In genomic region chr4:142880323-142880759, GRCm38 (mm10) we compare ENCODE assay signal across 8 mouse cellular contexts.
DNase-seq lines count a peak whose midpoint lies in the region; ATAC-seq and TF ChIP-seq lines count a peak whose summit lies in the region.

No protein-coding gene starts in this region.

- no peaks in the 10 kb centered on the region for H3K9me3 ChIP-seq in hindbrain, embryonic 13.5 days
- no peaks in the 10 kb centered on the region for H3K9me3 ChIP-seq in lung, postnatal 0 days (ENCODE audit: low read length)

- no peaks in the 10 kb centered on the region for H3K27me3 ChIP-seq in cerebellum, adult 2 months (ENCODE audit: control insufficient read depth, insufficient read depth, low read length)
- H3K27me3 ChIP-seq in hindbrain, embryonic 13.5 days: peaks cover 3% of the 10 kb centered on the region; the same call in 1 of the 2 replicates
- no peaks in the 10 kb centered on the region for H3K27me3 ChIP-seq in lung, postnatal 0 days (replicated peaks; ENCODE audit: insufficient read depth, low read length)

- TF ChIP-seq POLR2A in cerebellum, adult 2 months (IDR thresholded peaks at IDR 0.05; ENCODE audit: borderline replicate concordance, insufficient read depth, low read length): no peak

- DNase-seq in Muller cell, postnatal 12 days (ENCODE audit: inconsistent ontology term): peak; percentile 56
- DNase-seq in cerebellum, adult 2 months: peak; percentile 80 to 88
- DNase-seq in forelimb bud, embryonic 11.5 days (ENCODE audit: low read depth, low spot score): peak; percentile 73
- peak; percentile 45 for DNase-seq in layer of hippocampus, adult 9-10 months (ENCODE audit: low spot score)
- DNase-seq in lung, postnatal 0 days (ENCODE audit: low spot score): peak; percentile 74
- DNase-seq in retina, embryonic 14.5 days (ENCODE audit: low spot score): peak; percentile 87

- ATAC-seq in hindbrain, embryonic 13.5 days (ENCODE audit: low FRiP score): peak; percentile 74; the same call in 1 of the 2 replicates
- ATAC-seq in lung, postnatal 0 days: peak; percentile 46
- ATAC-seq in CD4-positive, CD25-positive, alpha-beta regulatory T cell, adult 4 months: no peak

- TF ChIP-seq CTCF in cerebellum, adult 2 months (IDR thresholded peaks at IDR 0.05; ENCODE audit: borderline replicate concordance, insufficient read depth, low read depth, low read length): peak; percentile 96
- TF ChIP-seq CTCF in lung, postnatal 0 days (IDR thresholded peaks at IDR 0.05): peak; percentile 81

- TF ChIP-seq EP300 in lung, postnatal 0 days (IDR thresholded peaks at IDR 0.05): no peak

- no peak overlapping the region for H3K4me2 ChIP-seq in hindbrain, embryonic 13.5 days
- no peak overlapping the region for H3K4me2 ChIP-seq in lung, postnatal 0 days (replicated peaks; ENCODE audit: low read depth, low read length)

- no peak overlapping the region for H3K9ac ChIP-seq in hindbrain, embryonic 13.5 days
- H3K9ac ChIP-seq in lung, postnatal 0 days (replicated peaks; ENCODE audit: low read depth): no peak overlapping the region

- WGBS in cerebellum, adult 2 months: 4% methylated on average over 2 of the region's 2 CpGs
- 4% methylated on average over 2 of the region's 2 CpGs for WGBS in hindbrain, embryonic 13.5 days
- 35% methylated on average over 2 of the region's 2 CpGs for WGBS in lung, postnatal 0 days

- no peak overlapping the region for H3K27ac ChIP-seq in cerebellum, adult 2 months (ENCODE audit: insufficient read depth, low read length)
- H3K27ac ChIP-seq in hindbrain, embryonic 13.5 days: peak overlapping the region; percentile 59; the same call in 1 of the 2 replicates
- H3K27ac ChIP-seq in lung, postnatal 0 days (ENCODE audit: low read length): no peak overlapping the region

- H3K36me3 ChIP-seq in hindbrain, embryonic 13.5 days: no peaks in the 10 kb centered on the region
- no peaks in the 10 kb centered on the region for H3K36me3 ChIP-seq in lung, postnatal 0 days (ENCODE audit: insufficient read depth, low read length)

- H3K4me1 ChIP-seq in cerebellum, adult 2 months (ENCODE audit: control insufficient read depth, insufficient read depth, low read length): peaks cover 27% of the 10 kb centered on the region
- H3K4me1 ChIP-seq in hindbrain, embryonic 13.5 days (replicated peaks): peaks cover 13% of the 10 kb centered on the region
- H3K4me1 ChIP-seq in lung, postnatal 0 days (ENCODE audit: insufficient read depth, low read depth, low read length): no peaks in the 10 kb centered on the region

- H3K4me3 ChIP-seq in cerebellum, adult 2 months (replicated peaks; ENCODE audit: insufficient read depth, low read depth, low read length): no peak overlapping the region
- H3K4me3 ChIP-seq in hindbrain, embryonic 13.5 days: no peak overlapping the region
- no peak overlapping the region for H3K4me3 ChIP-seq in lung, postnatal 0 days (ENCODE audit: low read depth, low read length)
